Mouse (Mus musculus): Measurements from ENCODE around the gene Dlgap5.

Gene Dlgap5

GRCm38 (mm10) chr14:47395462-47396026, 22.7 kb downstream of the Dlgap5 start:
- no peak for DNase-seq (ENCODE audit: low read depth, low spot score)

- no peak for DNase-seq (ENCODE audit: low read depth, low spot score)
Observed at GRCm38 (mm10) chr14:47395007-47395406, 23.2 kb downstream of the Dlgap5 start.

GRCm38 (mm10) chr14:47393354-47394094, 24.7 kb downstream of the Dlgap5 start:
- DNase-seq (ENCODE audit: low read depth, low spot score), result no peak

- no peak for DNase-seq (ENCODE audit: low read depth, low spot score)
Observed at GRCm38 (mm10) chr14:47386125-47386524, 32.1 kb downstream of the Dlgap5 start.

GRCm38 (mm10) chr14:47384653-47385052, 33.6 kb downstream of the Dlgap5 start:
- no peak for DNase-seq (ENCODE audit: low read depth, low spot score)

GRCm38 (mm10) chr14:47383911-47384310, 34.3 kb downstream of the Dlgap5 start:
- no peak for DNase-seq (ENCODE audit: low read depth, low spot score)

GRCm38 (mm10) chr14:47378336-47378735, 39.9 kb downstream of the Dlgap5 start:
- DNase-seq (ENCODE audit: low read depth, low spot score), result no peak

- no peak for DNase-seq (ENCODE audit: low read depth, low spot score)
Observed at GRCm38 (mm10) chr14:47376526-47376925, 41.7 kb downstream of the Dlgap5 start.

GRCm38 (mm10) chr14:47373728-47374678, 44.2 kb downstream of the Dlgap5 start:
- peak; percentile 52 for DNase-seq (ENCODE audit: low read depth, low spot score)

GRCm38 (mm10) chr14:47371689-47372088, 46.5 kb downstream of the Dlgap5 start:
- DNase-seq (ENCODE audit: low read depth, low spot score), result no peak

- DNase-seq (ENCODE audit: low read depth, low spot score), result no peak
Observed at GRCm38 (mm10) chr14:47370790-47371189, 47.4 kb downstream of the Dlgap5 start.

- DNase-seq (ENCODE audit: low read depth, low spot score), result no peak
Observed at GRCm38 (mm10) chr14:47369741-47370140, 48.5 kb downstream of the Dlgap5 start.

- no peak for DNase-seq (ENCODE audit: low read depth, low spot score)
Observed at GRCm38 (mm10) chr14:47367461-47367860, 50.7 kb downstream of the Dlgap5 start, which contains the start of gene Lgals3. TSS of gene Lgals3 (plus strand) at chr14:47367751.

GRCm38 (mm10) chr14:47366881-47367321, 51.3 kb downstream of the Dlgap5 start:
- DNase-seq (ENCODE audit: low read depth, low spot score), result no peak

GRCm38 (mm10) chr14:47364742-47365449, 53.3 kb downstream of the Dlgap5 start:
- no peak for DNase-seq (ENCODE audit: low read depth, low spot score)

- no peak for DNase-seq (ENCODE audit: low read depth, low spot score)
Observed at GRCm38 (mm10) chr14:47361899-47362298, 56.3 kb downstream of the Dlgap5 start.

- DNase-seq (ENCODE audit: low read depth, low spot score), result no peak
Observed at GRCm38 (mm10) chr14:47361418-47361817, 56.8 kb downstream of the Dlgap5 start.

GRCm38 (mm10) chr14:47359610-47360009, 58.6 kb downstream of the Dlgap5 start:
- DNase-seq (ENCODE audit: low read depth, low spot score), result no peak

- DNase-seq (ENCODE audit: low read depth, low spot score), result no peak
Observed at GRCm38 (mm10) chr14:47356622-47357021, 61.6 kb downstream of the Dlgap5 start.

GRCm38 (mm10) chr14:47354948-47355347, 63.3 kb downstream of the Dlgap5 start:
- DNase-seq (ENCODE audit: low read depth, low spot score), result no peak

- DNase-seq (ENCODE audit: low read depth, low spot score), result no peak
Observed at GRCm38 (mm10) chr14:47354111-47354577, 64.1 kb downstream of the Dlgap5 start.
